Mouse (Mus musculus): ENCODE measurements around the gene Edil3. TPM values are rescaled to one million over a fixed set of nuclear protein-coding genes. Genes with fewer than 3 reads are reported as not detected.

Gene Edil3
- polyA plus RNA-seq, 1 experiment from 2014 or later, result 9.9 TPM

DNA sequence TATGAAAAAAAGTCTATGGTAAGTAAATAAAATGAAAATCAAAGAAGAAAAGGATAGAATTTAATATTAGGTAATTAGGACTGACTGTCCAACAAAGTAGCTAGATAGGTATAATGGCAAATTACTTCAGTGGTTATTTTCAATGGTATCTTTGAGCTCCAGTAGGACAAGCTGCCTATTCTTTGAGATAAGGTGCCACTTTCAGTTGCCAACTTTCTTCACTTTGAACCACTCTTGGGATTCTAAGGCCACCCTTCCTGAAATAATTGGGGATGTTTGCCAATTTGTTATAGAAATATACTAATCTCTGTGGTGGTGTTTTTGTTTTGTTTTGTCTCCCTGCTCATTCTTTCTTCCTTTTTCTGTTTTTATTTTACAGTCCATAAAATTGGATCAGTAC lies 537.1 kb downstream of the Edil3 start:
- H3K9ac ChIP-seq (replicated peaks), result no peak overlapping the region
- H3K4me2 ChIP-seq, result no peak overlapping the region
- H3K9me3 ChIP-seq, result no peaks in the 10 kb centered on the region
- H3K27ac ChIP-seq, result no peak overlapping the region
- H3K4me3 ChIP-seq (replicated peaks), result no peak overlapping the region
- H3K27me3 ChIP-seq, result no peaks in the 10 kb centered on the region
- no peaks in the 10 kb centered on the region for H3K4me1 ChIP-seq (replicated peaks)
- ATAC-seq (ENCODE audit: insufficient number of reproducible peaks, insufficient read depth, low FRiP score, low TSS enrichment, low read depth), result no peak
- no peaks in the 10 kb centered on the region for H3K36me3 ChIP-seq

DNA sequence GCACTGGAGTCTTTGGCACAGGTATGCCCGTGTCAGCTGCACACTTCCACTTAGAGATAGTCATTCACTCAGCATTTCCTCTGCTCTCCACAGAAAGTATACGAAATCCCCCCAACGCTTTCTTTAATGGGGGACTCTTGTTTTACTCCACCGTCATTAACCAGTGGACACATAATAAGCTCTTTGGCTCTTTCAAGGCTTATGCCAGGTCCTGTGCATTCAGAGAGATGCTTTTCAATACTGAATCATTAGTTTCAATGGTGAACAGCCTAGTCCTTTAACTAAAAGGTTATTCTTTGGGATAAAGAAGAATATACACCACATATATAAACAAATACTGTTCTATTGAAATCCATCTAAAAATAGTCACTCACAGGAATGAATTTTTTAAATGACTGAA lies 541.0 kb downstream of the Edil3 start:
- Histone ChIP-seq H3K4me3 (replicated peaks) (no peak overlapping the region), H3K27me3 (no peaks in the 10 kb centered on the region), H3K4me1 (replicated peaks) (no peaks in the 10 kb centered on the region), H3K4me2 (no peak overlapping the region), H3K36me3 (no peaks in the 10 kb centered on the region), H3K27ac (no peak overlapping the region), H3K9me3 (no peaks in the 10 kb centered on the region), H3K9ac (replicated peaks) (no peak overlapping the region)
- 72% methylated on average over 4 of the region's 4 CpGs for WGBS
- no peak for ATAC-seq (ENCODE audit: insufficient number of reproducible peaks, insufficient read depth, low FRiP score, low TSS enrichment, low read depth)

DNA sequence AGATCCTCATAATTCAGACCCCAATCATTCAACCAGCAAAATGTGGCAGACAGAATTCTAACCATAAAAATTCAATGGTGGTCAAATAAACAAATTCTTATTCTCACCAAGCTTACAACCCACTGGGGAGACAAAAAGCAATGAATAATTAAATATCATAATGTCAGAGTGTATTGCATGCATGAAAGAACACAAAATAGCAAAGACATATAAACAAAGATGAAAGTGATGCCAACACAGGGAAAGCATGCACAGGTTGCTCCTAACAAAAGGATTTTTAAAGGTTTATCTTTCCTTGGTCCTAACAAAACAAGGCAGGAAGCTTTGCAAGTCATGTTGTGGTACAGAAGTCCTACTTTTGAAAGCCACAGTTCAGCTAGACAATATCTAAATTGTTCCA lies 550.0 kb downstream of the Edil3 start:
- Histone ChIP-seq H3K4me2 (no peak overlapping the region), H3K4me3 (replicated peaks) (no peak overlapping the region), H3K36me3 (no peaks in the 10 kb centered on the region), H3K9me3 (no peaks in the 10 kb centered on the region), H3K27ac (no peak overlapping the region), H3K4me1 (replicated peaks) (no peaks in the 10 kb centered on the region), H3K9ac (replicated peaks) (no peak overlapping the region), H3K27me3 (no peaks in the 10 kb centered on the region)
- ATAC-seq (ENCODE audit: insufficient number of reproducible peaks, insufficient read depth, low FRiP score, low TSS enrichment, low read depth), result no peak

DNA sequence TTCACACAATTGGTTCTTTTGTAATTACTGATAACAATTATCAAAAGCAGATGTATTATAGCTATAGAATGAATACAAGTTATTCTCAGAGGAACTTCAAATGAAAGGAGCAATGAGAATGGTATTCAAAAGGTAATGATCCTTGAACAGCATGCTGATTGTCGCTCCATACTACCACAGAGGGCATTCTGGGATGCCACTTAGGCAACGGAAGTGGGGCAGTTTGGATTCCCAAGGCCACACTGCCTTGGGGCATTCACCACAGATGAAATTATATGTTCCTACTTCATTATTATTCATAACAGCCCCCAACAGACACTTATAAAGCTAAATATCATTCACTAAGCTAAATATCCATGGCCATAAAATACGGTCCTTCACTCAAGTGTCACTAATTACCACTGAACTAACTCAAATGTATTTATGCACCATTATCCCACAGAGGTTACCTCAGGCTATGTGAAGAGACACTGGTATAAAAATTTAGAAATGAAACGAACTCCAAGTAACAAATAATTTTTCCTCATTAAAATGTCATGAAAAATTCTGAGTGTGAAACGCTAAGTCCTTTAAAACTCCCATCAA lies 550.5 kb downstream of the Edil3 start:
- no peak overlapping the region for H3K4me2 ChIP-seq
- H3K27ac ChIP-seq, result no peak overlapping the region
- H3K9ac ChIP-seq (replicated peaks), result no peak overlapping the region
- H3K9me3 ChIP-seq, result no peaks in the 10 kb centered on the region
- ATAC-seq (ENCODE audit: insufficient number of reproducible peaks, insufficient read depth, low FRiP score, low TSS enrichment, low read depth), result no peak
- WGBS, result 80% methylated on average over 5 of the region's 5 CpGs
- no peak overlapping the region for H3K4me3 ChIP-seq (replicated peaks)
- no peaks in the 10 kb centered on the region for H3K27me3 ChIP-seq
- H3K36me3 ChIP-seq, result no peaks in the 10 kb centered on the region
- H3K4me1 ChIP-seq (replicated peaks), result no peaks in the 10 kb centered on the region

Measured in limb, embryonic 12.5 days (tissue).